Mouse (Mus musculus) CH12.LX (cell line): ENCODE results near the gene Syne1.

Experiments used
- CHD1 ChIP-seq: IDR thresholded peaks from 2 replicates; pipeline ENCODE4 v1.6.1; 2012; ENCODE audit warnings: low read depth, low read length, improper control_type of control experiment, inconsistent platforms
- CHD2 ChIP-seq: IDR thresholded peaks from 2 replicates; pipeline ENCODE4 v1.6.1; 2011; ENCODE audit warnings: low read length, improper control_type of control experiment
- CTCF ChIP-seq, 2 experiments: IDR thresholded peaks in 1 of 2; conservative IDR thresholded peaks in 1 of 2; 2 replicates each; pipeline ENCODE4 v1.5.1; 2011 to 2012; ENCODE audit warnings: low read depth in 2 of 2, low read length in 2 of 2, improper control_type of control experiment in 1 of 2, inconsistent platforms in 1 of 2, mild to moderate bottlenecking in 1 of 2, moderate library complexity in 1 of 2
- EP300 ChIP-seq: IDR thresholded peaks from 2 replicates; pipeline ENCODE4 v1.6.1; 2011; ENCODE audit warnings: low read length, improper control_type of control experiment
- MEF2A ChIP-seq: IDR thresholded peaks from 2 replicates; pipeline ENCODE4 v1.6.1; 2014; ENCODE audit warnings: low read depth, mild to moderate bottlenecking, inconsistent platforms, low read length, improper control_type of control experiment, borderline replicate concordance
- MYC ChIP-seq: IDR thresholded peaks from 2 replicates; pipeline ENCODE4 v1.6.1; 2011; ENCODE audit warnings: low read depth, mild to moderate bottlenecking, improper control_type of control experiment, low read length
- NELFE ChIP-seq: IDR thresholded peaks from 2 replicates; pipeline ENCODE4 v1.6.1; 2011; ENCODE audit warnings: low read depth, low read length, improper control_type of control experiment
- POLR2A ChIP-seq: IDR thresholded peaks from 2 replicates; pipeline ENCODE4 v1.6.1; 2011; ENCODE audit warnings: low read depth, mild to moderate bottlenecking, improper control_type of control experiment, low read length
- ZNF384 ChIP-seq: IDR thresholded peaks from 2 replicates; pipeline ENCODE4 v1.6.1; 2012; ENCODE audit warnings: low read depth, low read length, improper control_type of control experiment, inconsistent platforms

- TF ChIP-seq CTCF (conservative IDR thresholded peaks at IDR 0.05 in 1 of 2, IDR thresholded peaks at IDR 0.05 in 1 of 2; ENCODE audit: low read depth in 2 of 2, low read length in 2 of 2) (no peak), CHD1 (no peak), NELFE (no peak), MYC (no peak), POLR2A (no peak), MEF2A (no peak), CHD2 (no peak), EP300 (no peak), ZNF384 (no peak)
Observed at GRCm38 (mm10) chr10:5488097-5488496, 63.2 kb downstream of the Syne1 start.
